Mouse (Mus musculus): ENCODE measurements around the gene Ncoa6.

The Ncoa6 gene

GRCm38 (mm10) chr2:155367635-155368284 lies 105.9 kb downstream of the Ncoa6 start:
- no peak for DNase-seq (ENCODE audit: low spot score in 2 of 2)

DNA sequence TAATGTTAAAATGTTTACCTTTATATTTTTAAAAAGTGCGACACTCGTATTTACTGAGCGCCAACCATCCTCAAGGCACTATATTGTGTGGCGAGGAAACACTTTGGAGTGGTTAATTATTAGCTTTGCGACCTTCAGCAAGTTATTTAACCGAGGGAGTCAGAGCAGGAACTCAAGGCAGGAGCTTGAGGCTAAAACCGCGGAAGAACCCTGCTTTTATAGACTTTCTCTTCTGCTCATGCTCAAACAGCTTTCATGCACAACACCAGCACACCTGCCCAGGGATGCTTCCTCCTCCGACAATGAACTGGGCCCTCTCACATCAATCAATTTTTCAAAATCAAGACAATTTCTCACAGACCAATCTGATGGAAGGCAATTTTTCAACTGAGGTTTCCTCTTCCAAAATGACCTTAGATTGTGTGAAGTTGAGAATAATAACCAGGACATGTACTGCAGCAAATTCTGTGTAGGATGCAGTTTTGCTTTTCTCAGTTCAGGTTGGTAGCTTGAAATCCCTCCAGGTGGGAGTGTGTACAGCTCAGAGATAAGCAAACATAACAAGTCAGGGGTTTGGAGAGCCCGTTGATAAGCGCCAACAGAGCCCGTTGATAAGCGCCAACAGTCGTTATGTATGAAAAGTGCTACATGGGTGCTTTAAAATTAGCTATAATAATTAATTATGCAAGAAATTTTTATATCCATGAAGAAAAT lies 115.9 kb downstream of the Ncoa6 start:
- DNase-seq (ENCODE audit: low spot score in 2 of 2): peak in 1 of 2 experiments; percentile 12

DNA sequence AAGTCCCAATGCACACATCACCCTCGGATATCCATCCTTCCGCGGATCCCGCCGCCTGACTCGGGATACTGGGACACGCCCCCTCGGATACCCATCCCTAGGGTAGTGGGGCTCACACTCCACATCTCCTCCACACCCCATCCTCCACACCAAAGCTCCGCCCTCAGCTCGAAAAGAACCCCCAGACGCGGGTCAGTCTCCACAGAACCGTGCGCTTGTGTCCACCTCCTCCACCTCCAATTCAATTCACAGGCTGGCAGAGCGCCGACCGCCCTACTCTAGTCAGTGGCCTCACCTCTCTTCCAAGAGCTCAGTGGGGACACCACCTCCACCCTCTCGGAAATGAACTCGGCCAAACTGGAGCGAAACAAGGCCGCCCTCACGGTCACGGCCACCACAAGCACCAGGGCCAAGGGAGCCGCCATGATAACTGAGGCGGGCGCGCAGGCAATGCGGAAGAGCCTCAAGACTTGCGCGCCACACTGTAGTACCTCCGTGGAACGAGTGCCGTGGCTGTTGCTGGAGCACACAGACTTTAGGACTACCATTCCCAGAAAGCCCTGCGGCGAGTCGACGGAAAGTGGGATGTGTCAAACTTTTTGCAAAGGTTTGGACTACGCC lies 116.6 kb downstream of the Ncoa6 start, which contains the start of gene Pigu:
Gene Pigu, minus strand, starts transcription at position 460 of the 621 bp plus-strand sequence.
- DNase-seq (ENCODE audit: low spot score in 2 of 2): peak; percentile 89 to 91

DNA sequence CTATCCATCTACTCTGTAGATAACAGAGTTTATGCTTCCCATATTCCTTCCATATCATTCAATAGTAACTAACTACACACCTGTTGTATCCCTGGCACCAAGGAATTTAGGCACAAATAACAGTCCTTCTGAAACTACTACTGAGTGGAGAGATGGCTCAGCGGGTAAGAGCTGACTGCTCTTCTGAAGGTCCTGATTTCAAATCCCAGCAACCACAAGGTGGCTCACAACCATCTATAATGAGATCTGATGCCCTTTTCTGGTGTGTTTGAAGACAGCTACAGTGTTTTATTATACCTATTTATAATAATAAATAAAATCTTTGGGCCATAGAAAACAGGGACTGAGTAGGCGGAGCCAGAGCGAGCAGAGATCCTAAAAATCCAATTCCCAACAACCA lies 119.3 kb downstream of the Ncoa6 start:
- DNase-seq (ENCODE audit: low spot score in 2 of 2): no peak

GRCm38 (mm10) chr2:155346670-155347069 lies 127.0 kb downstream of the Ncoa6 start:
- no peak for DNase-seq (ENCODE audit: low spot score in 2 of 2)
